Mouse (Mus musculus) right cerebral cortex, postnatal 36 days (tissue): Measurements from ENCODE around the gene Eif4g1.

Experiments
- DNase-seq, 2 experiments: peaks; one replicate each; pipeline ENCODE4 v3.0.0; 2022; ENCODE audit warnings: low spot score in 2 of 2, mixed read lengths in 1 of 2

The Eif4g1 gene

DNA sequence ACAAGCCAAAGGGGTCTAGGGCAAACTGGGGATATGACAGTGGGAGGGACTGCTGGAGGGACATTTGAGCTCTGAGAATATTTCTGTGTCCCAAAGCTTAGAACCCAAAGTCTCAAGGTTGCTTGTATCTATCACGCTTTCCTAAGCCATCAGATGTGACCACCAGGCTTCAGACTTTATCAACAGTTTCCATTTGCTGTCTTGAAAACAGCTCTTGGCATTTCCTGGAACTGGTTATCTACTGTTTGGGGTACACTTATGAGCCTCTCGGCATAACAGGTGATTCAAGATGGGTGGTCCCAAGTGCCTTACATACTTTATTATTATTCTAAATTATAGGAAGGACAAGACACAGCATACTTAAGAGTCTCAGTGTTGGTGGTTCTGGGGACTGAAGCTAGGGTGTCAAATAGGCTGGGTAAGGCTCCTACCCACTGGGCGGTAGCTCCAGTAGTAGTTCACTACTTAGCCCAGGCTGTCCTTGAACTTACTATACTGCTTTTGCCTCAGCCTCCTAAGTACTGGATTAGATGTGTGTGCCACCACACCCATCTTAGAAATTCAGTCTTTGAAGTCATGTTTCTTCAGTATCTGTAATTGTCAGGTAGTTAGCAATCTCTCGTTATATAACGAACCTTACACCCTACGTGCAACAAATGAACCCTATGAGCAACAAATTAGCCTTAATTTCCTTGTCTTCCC, 35.7 kb downstream of the Eif4g1 start:
- no peak for DNase-seq

DNA sequence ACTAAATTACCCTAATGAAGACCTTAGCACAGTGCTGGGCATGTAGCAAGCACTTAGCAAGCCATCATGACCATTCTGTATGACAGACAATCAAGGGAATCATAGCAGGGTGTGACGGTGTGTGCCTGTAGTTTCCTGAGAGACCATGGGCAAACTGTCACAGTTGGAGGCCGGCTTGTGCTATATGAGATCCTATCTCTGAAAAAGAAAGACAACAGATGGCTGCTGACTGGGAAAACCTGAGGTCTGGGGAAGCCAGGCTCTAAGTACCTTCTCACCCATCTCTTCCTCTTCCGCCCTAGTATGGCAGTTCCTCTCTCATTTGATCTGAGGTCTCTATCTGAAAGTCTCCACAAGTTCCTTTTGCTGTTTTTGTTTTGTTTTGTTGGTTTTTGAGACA, 37.7 kb downstream of the Eif4g1 start:
- DNase-seq = no peak

DNA sequence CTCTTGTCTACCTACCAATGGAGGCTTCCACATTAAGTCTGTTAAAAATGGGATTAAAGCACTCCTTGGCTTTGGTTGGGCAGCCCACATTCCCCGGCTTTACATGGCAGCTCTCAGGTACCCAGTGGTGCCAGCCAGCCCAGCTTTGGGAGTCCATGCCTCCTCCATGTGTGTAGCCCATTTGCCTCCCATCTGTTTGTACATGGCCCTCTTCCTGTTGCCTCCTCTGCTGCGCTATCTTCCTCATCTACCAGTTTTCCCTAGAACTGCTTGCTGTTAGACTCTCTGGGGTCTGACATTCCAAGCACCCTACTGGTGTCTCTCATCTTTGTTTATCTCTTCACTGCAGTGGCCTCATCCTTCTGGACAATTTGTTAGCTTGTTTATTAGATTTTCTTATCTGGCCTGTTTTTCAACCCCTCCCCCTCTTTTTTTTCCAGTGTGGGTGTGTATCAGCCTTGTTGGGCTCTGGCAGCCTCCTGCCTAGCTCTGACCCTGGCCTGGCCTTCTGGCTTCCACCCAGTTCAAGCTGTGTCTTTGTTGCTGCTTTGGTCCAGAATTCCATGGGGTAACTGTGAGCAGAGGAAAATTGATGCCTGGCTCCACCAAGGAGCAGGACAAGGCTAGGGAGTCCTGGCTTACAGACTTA, 38.4 kb downstream of the Eif4g1 start:
- no peak for DNase-seq

DNA sequence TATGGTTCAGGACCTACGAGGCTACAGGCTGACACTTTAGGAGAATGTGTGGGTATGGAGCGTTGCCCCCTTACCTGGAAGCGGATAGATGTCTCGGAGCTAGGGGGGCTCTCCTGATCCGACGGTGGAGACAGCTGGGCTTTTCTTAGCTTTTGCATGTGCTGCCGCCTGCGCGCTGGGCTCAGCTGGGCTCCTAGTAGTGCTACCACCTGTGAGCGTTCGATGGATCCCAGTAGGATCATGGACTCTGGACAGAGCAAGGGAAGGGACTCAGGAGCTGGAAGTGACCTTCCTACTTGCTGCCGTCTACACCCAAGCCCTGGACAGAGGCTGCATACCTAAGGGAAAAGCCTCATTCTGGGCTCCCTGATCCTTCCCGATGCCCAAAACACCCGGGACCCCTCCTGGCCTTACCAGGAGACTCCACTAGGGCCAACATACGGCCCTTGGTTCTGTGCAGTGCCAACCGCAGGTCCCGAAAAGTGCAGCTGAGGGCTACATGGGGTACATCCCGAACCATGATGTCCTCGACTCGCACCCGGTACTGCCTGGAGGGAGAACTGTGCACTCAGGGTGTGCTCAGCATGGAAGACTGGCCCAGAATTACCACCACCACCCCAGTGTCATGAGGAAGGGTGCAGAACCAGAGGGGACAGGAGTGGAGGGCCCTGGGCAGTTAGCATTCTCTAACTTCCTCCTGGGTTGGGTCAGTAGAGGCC, 40.3 kb downstream of the Eif4g1 start:
- no peak for DNase-seq

DNA sequence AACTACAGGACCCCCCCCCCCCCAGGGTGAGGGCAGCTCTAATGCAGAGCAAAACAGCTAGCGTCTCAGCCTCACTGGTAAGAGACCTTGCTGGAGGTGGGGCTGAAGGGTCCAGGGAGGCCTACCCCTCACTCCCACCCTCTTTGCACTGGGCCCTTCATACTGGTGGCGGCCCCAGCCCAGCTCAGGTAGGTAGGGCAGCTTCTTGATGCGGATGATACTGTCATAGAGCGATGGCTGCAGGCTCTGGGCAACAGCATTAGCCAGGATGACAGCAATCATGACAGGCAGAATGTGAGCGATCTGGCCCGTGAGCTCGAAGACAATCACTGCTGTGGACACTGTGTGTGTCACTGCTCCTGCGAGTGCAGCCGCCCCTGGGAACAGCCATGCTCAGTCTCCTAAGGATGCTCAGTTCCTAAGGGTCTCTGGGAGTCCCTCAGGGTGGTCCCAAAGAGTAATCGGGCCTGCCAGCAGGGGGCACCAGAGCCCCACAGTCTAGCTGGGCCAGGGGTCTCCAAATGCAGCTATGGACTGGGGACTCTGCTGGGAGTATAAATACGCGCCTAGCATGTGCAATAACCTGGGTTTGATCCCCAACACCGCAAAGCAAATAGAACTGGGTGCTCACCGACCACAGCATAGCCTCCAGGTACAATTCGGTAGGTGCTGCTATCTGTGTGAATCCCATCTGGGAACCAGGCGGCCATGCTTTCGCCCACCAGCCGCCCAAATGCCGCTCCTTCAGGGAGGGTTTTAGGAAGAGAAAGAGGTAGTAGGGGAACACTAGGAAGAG, 41.0 kb downstream of the Eif4g1 start:
- DNase-seq = no peak

DNA sequence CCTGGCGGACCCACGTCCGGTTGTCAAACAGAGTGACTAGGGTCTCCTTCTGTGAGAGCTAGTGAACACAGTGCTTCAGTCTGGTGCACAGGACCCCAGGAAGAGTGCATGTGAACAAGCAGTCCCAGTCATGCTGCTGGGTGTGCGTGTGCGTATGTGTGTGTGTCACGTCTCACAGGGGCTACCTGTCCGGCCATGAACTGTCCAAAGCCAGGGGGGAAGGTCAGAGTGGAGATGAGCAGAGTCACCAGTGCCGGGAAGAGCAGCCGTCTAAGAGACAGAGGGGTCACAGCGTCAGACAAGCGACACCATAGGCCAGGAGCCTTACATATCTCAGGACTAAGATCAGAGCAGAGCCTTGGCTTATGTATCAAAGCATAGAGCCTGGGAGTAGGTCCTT, 42.3 kb downstream of the Eif4g1 start:
- no peak for DNase-seq

DNA sequence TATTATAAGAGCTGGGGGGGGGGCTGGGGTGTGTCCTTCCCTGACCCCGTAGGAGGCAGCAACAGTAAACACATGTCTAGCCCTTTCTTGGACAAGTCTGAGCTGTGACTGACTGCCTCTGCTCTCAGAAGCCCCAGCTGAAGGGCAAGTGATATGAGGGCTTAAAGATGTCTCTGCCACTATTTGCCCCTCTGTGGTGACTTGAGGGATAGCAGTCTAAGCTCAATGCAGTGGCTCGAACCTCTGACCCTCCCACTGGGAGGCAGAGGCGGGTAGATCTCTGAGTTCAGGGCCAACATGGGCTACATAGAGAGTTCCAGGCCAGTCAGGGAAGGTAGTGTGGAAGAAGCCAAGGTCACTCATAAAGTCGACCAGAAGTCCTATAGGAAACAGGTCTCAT, 42.7 kb downstream of the Eif4g1 start:
- no peak for DNase-seq

DNA sequence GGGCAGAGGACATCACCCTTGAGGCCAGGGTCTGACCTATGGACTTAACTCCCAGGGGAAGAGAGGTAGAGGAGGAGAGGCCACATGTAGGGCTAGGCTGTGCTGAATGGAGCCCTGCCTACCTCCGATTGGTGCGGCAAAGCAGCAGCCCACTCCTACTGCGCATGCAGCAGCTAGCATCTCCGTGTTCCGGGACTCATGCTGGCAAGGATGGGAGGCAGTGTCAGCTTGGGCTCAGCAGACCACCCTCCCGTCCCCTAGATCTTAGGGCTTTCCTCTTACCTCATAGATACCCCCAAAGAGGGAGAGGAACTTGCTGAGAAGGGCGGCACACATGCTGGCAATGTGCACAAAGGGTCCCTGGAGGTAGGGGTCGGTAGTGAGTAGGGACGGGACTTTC, 44.1 kb downstream of the Eif4g1 start:
- no peak for DNase-seq

DNA sequence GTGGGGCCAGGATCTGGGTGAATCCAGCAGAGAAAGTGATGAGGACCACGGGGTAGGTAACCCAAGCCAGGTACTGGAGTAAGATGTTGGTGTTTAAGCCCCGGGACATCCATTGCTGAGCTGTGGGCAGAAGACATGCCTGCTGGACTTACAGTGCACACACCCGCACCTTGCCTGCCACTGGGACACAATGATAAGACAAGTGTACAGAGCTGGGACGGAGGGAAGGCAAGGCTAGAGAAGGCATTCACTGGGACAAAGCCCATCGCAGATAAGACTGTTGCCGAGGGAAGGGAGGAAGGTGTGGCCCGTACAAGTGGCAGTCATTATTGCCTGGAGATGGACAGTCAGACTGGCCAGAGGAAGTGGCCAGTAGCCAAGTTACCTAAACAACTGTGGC, 44.8 kb downstream of the Eif4g1 start:
- no peak for DNase-seq

DNA sequence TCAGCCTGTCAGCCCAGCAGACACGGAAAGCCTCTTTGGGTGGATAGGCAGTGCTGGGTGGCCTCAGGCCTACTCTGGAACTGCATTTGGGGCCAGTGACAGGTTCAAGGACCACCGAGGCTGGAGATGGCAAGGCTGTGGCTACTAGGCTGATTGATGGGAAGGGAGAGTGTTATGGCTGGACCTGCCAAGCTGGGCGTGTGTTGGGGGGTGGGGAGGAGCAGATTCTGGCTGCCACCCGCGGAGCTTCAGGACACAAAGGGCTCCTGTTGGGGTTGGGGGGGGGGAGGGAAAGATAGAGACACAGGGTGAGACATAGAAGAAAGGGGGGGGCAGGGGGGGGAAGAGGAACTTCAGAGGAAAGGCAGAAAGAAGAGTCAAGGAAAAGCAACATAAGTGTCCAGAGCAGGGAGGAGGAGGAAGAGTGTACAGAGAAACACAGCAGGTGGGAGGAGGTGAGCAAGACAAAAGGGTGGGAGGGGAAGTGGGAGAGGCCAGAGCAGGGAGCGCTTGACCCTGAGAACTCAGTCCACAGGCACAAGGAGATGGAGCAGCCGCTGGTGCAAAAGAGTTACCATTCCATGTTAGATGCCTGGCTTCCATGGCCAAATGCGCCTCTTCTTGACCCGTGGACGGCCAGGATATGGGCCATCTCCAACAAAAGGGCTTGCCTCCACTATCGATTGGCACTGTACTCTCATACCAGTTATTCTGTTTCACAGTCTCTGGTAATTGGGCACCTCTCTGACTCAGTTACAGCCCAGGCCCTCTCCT, 46.4 kb downstream of the Eif4g1 start:
- DNase-seq = no peak

DNA sequence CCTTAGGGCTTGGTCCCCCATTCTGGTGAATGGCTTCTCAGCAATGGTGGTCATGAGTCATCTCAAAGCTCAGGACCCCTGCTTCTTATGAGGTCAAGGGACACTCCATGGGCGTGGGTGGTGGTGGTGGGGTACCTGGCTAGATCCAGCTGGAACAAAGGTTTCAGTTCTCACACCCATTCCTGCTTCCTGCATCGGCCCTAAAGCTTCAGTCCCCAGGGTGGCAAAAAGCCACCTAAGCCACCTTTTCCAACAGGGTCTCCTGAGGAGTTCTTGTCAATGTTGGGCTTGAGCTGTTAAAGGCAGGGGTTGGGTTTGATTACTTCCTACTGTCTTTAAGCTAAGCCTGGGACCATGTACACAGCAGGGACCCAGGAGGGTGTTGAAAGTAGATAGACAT, 47.0 kb downstream of the Eif4g1 start:
- no peak for DNase-seq

DNA sequence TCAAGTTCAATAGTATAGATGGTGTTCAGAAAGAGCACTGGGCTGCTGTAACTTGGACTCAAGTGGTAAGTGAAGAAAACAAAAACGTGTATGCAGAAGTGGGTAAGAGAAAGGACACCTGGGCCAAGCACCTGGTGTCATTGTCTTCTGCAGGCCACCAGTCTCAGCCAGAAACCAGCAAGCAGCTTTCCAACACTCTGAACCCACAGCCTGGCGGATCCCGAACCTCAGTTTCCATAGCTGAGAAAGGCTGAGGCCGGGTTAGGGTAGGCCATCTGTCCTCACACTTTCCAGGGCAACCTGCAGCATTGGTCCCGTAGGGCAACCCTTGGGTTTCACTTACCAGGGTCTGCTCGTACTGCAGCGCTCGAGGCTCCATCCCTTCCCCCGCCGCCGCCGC, 47.5 kb downstream of the Eif4g1 start:
- no peak for DNase-seq

DNA sequence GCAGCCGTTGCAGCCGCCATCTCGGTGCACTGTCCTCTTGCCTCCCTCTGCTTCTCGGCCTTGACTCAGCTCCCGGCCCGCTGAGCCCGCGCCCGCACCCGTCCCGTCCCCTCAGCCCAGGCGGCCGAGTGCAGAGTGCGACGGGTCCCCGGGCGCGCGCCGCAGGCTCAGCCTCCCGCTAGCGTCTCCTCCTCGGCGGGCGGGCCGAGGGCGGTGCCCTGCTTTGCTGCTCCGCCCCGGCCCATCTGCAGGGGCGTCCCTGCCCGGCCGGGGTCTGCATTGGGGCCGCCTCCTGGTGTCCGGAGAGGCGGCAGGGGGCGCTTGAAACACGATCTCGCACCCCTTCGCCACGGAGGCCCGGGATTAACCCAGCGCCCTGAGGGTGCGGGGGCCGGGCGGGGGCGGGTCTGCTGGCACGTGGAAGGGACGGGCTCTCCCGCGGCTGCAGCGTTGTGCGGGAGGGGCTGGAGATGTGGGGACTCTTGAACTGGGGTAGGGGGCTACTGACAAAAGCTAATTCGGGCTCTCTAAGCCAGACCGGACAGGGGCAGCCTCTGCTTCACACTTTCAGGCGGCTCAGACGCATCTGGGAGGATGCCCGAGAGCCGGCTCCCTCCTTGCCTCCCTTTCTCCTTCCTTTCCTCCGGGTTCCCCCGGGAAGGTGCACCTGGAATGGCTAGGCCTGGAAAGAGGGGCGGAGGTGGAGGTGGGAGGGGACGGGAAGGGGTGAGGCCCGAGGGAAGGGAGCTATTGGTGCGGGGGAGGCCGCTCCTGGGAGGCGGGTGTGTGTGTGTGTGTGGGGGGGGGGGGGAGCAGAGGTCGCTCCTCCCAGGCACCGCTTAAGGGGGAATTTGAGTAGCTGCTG, 48.1 kb downstream of the Eif4g1 start:
- DNase-seq = peak; percentile 66 to 76

DNA sequence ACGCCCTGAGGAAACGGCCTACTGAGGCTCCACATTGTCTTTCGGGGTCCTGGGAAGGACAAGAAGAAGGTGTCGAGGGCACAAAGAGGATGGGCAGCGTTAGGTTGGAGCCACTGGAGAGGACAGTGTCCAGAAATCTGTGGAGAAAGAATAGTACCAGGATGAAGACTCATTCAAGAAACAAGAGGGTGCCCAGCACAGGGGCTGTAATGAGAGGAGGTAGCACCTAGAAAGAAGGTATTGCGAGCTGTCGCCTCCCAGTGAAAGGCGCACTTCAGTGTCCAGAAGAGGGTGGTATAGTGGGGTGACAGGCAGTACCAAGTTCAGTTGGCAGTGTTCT, 48.7 kb downstream of the Eif4g1 start:
- no peak for DNase-seq

DNA sequence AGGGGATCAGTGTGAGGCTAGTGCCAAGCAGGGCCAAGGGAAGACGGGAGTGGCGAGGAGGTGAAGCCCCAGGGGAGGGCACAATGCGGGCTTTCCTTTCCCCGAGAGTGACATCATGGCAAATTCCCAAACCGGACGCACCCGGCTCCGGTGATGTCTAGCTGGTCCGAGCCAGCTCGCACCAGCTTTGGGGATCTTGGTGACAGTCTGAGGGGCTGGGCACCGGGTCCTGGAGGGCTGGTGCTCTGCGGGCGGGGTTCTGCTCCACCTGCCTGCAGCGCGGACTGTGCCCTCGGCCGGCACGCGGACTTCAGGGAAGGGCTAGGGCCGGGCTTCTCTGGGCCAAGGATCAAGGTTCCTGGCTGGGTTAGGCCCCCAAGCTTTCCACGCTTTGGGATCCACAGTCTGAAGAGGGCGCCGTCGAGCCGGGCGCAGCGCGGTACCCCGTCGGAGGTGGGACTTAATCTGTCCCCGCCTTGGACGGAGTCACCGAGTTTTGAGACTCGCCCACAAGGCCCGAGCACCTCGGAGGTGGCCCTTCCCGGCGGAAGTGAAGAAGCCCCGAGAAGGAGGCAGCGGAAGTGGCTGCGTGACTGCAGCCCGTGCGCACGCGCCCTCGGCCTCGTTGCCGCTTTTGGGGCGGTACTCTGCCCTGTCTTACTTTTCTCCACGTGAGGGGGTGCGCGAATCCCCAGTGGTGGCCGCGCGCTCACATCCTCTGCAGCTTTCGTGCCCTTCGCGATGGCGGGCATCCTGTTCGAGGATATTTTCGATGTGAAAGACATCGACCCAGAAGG, 49.3 kb downstream of the Eif4g1 start, which contains the start of the genes Polr2h and Clcn2:
Gene Polr2h, plus strand, starts transcription at position 485 of the 797 bp plus-strand sequence.
Gene Clcn2, minus strand, starts transcription at position 566 of the 797 bp plus-strand sequence.
- DNase-seq = peak; percentile 95 to 97

DNA sequence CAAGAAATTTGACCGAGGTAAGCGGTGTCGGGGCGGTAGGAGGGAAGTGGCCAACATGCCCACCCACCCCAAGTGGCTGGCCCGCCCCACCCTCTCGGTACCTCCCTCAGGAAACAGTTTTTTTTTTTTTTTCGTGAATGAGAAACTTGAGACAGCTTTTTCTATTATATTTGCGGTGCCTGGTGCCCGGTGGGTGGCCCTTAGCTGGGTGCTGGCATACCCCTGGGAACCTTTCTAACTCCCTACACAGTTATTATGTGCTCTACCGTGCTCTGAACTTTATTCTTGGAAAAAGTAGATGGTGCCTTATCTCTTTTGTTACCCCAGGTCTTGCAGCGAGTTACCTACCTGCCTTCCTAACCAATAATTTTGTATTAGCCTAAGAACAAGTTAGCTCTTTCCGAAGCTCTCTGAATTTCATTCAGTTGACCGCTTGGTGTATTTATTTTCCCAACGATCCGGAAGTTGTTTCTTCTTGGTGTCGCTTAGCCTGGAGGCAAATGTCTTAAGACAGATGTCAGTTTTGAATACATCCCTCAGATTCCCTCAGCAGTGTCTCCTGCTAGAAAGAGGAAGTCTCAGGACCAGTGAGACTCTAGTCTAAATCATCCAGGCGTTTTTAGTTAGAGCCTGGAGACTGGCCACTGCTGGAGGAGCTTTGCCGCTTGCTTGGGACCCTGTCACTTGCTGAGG, 50.0 kb downstream of the Eif4g1 start:
- no peak for DNase-seq

DNA sequence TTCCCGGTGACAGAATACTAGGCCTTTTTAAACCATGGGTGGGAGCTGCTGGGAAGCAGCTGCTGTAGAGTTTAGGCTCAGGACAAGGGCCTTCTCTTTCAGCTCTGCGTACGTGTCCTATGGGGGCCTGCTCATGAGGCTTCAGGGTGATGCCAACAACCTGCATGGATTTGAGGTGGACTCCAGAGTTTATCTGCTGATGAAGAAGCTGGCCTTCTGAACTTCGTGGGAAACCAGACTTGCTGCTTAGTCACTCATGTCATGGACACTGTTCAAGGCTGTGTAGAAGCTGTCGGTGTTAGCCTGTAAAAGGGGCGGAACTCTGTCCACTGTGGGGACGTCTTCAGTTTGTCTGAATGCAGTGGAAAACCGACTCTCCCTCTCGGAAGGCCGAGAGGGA, 53.7 kb downstream of the Eif4g1 start:
- no peak for DNase-seq

DNA sequence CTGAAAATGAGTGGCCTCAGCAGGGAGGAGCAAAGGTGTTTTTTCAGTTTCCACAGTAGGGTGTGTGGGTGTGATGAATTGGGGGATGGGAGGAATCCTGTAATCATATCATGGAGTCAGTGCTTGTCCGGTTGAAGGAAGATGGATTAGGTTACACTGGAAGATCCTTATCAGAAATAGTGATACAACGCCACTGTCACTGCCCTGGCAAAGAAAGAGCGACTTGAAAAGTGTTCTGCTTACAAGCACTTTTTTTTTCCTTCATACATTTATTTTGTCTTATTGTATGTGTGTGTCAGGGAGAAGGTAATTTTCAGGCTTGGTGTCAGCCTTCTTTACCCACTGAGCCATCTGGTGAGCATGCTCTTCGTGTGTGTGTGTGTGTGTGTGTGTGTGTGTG, 54.6 kb downstream of the Eif4g1 start:
- DNase-seq = no peak

DNA sequence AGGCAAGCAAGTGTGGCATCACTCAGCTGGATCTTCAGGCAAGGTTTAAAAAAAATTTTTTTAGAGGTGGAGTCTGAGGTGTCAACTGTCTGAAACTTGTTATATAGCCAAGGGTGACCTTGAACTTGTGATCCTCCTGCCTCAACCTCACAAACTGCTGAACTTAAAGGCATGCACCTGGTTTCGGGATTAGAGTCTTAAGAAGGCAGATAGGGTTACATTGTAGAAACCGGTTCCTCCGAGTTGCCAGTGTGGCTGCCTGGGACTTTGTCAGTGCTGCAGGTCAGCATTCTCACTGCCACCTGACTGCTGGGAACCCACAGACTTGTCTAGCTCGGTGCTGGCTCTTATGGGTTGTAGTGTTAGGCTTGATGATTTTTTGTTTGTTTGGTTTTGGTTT, 55.1 kb downstream of the Eif4g1 start:
- DNase-seq = no peak
